Mouse (Mus musculus) MEL (cell line): Measurements from ENCODE around the gene Zfp598.
"Not testable (repeated sequence)": the region's sequence is repeated elsewhere in the genome, so short reads cannot be mapped to it uniquely, and the experiment has no call there.

Experiments
- CTCF ChIP-seq, 3 experiments: IDR thresholded peaks in 2 of 3; conservative IDR thresholded peaks in 1 of 3; 2 replicates each; pipeline ENCODE4 v1.5.1; 2011 to 2012; ENCODE audit warnings: low read length in 3 of 3, low read depth in 2 of 3, mild to moderate bottlenecking in 2 of 3, improper control_type of control experiment in 1 of 3, inconsistent platforms in 1 of 3, mixed read lengths in 1 of 3, moderate library complexity in 1 of 3; ENCODE audit not compliant: control insufficient read depth in 1 of 3, insufficient read depth in 1 of 3, poor library complexity in 1 of 3, severe bottlenecking in 1 of 3
- EP300 ChIP-seq, 2 experiments: IDR thresholded peaks; 2 replicates each; pipeline ENCODE4 v1.6.1; 2011; ENCODE audit warnings: improper control_type of control experiment in 2 of 2, low read length in 2 of 2, low read depth in 1 of 2, mild to moderate bottlenecking in 1 of 2
- GATA1 ChIP-seq: IDR thresholded peaks from 2 replicates; pipeline ENCODE4 v1.6.1; 2011; ENCODE audit warnings: low read depth, low read length, improper control_type of control experiment
- JUND ChIP-seq: IDR thresholded peaks from 2 replicates; pipeline ENCODE4 v1.6.1; 2011; ENCODE audit warnings: low read depth, mild to moderate bottlenecking, improper control_type of control experiment, low read length
- RCOR1 ChIP-seq: IDR thresholded peaks from 2 replicates; pipeline ENCODE4 v1.6.1; 2012; ENCODE audit warnings: low read depth, mild to moderate bottlenecking, inconsistent platforms, low read length, improper control_type of control experiment
- SIN3A ChIP-seq: IDR thresholded peaks from 2 replicates; pipeline ENCODE4 v1.6.1; 2012; ENCODE audit warnings: low read length, improper control_type of control experiment, inconsistent platforms

- TF ChIP-seq GATA1; JUND; CTCF (IDR thresholded peaks at IDR 0.05 in 2 of 3, conservative IDR thresholded peaks at IDR 0.05 in 1 of 3; ENCODE audit: control insufficient read depth in 1 of 3, insufficient read depth in 1 of 3, low read depth in 2 of 3, low read length in 3 of 3, poor library complexity in 1 of 3, severe bottlenecking in 1 of 3); EP300 (IDR thresholded peaks at IDR 0.05; ENCODE audit: low read depth in 1 of 2, low read length in 2 of 2); RCOR1; SIN3A: not testable (repeated sequence)
Measured at GRCm38 (mm10) chr17:24718938-24719337, 49.5 kb downstream of the Zfp598 start.
